Mouse (Mus musculus) neural tube, embryonic 10.5 days (tissue): ENCODE data around the gene Alkbh6.
A peak's percentile ranks its signal among the peaks of the same experiment; 100 is the strongest.

ENCODE experiments used
- DNase-seq: peaks from one replicate; pipeline ENCODE4 v3.0.0-alpha.2; 2017; ENCODE audit warnings: low spot score; ENCODE audit errors: extremely low spot score

Alkbh6 gene

DNA sequence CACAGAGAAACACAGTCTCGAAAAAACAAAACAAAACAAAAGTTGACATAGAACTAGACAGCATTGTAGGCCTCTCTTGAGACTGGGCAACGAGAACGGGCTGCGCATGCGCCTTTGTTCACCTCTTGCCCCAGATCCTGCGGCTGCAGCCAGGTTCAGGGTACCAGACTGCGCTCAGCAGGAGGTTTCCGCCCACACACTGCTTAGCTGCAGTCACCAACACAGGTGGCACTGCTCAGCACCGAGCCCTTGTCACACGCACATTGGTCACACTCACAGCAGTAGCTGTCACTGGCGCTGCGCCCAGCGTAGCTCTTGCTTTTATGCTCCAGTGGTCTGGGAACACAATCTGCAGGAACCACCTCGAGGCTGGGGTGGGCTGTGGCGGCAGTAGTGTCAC, 18.6 kb downstream of the Alkbh6 start:
- no peak for DNase-seq

DNA sequence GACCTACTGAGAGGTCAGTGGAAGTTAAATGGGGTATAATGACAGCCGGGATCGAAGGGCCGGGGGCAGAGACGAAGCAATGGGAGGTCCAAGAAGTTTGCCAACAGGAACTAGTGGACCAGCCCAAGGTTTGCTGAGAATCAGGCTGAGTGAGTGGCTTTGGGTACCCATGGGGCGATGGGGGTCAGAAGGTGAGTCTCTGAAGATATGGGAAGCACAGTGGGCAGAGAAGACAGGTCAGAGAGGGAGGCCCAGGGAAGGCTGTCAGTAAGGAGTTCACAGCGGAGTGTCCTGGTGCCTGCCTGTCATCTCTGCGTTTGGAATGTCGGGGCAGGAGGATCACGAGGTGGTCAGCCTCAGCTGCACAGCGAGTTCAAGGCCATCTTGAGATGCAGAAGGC, 19.9 kb downstream of the Alkbh6 start:
- no peak for DNase-seq

DNA sequence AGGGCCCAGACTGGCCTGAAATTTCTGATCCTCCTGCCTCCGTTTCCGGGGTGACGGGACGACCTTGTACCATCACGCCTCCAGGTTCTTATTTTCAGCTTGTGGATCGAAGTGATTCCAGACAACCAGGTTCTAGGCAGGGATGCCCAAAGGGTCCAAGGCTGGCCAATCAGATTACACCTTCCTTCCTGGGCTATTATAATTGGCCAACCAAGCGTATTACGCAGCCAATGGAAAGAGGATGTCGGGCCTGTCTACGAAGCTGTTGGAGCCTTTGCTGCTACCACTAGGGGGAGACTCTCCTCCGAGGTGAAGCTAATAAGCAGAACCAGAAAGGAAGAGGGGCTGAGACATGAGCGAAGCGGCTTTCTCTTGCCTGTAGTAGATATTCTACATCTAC, 23.4 kb downstream of the Alkbh6 start:
- DNase-seq = peak; percentile 76

DNA sequence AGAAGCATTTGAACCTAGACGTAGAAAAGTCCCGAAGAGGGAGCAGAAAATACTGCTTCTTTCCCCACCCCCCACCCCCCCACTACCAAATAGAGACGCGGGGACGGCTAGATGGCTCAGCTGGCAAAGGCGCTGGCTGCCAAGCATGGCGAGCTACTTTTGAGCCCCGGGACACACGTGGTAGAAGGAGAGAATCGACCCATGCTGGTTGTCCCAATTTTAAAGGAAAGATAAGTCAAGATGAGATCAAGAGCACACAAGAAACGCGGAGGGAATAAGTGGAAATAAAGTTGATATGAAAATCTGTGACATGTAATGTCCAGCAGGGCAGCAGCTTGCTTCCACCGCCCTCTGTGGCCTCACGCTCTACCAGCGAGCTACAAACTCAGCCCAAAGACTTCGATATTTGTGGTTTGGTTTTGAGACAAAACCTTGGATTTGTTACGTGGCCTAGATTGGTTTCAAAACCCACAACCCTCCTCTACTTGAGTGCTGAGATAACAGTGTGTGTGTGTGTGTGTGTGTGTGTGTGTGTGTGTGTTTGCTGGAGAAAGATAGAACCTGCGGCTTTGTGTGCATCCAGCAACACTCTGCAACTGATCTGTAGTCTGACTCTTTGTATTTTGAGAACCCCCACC, 24.2 kb downstream of the Alkbh6 start:
- DNase-seq = no peak

DNA sequence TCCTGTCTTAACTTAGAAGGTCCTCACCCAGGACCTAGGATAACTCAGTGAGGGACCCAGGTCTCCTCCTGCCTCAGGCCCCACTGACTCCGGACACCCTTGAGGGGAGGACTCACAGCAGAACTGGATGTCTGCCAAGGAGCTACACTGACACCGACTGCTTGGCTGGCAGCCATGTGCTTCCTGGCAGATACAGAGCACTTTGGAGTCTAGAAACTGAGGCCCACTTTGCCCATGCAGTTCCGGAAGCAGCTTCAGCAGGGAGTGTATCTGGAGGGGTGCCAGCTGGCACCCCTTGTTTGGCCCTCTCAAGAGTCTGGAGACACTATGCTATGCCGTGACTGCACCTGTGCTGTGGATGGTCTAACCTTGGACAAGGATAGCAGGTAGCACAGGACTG, 24.9 kb downstream of the Alkbh6 start:
- DNase-seq = no peak

DNA sequence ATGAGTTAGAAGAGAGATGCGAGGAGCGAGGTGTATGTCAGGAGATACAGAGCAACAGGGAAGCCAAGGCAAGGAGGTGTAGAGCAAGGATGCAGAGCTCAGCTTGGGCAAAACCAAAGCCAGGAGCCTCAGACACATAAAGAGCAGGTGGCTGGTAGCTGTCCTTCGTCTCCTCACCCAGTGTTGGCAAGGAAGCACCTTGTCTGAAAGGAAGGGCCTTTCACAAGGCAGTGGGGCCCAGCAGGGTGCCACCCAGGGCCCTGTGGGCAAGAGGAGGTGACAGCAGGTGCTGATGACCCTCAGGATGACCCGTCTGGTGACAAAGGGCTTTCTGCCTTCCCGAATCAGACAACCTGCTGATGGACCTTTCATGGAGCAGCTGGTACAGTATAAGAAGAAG, 26.0 kb downstream of the Alkbh6 start:
- DNase-seq = no peak

DNA sequence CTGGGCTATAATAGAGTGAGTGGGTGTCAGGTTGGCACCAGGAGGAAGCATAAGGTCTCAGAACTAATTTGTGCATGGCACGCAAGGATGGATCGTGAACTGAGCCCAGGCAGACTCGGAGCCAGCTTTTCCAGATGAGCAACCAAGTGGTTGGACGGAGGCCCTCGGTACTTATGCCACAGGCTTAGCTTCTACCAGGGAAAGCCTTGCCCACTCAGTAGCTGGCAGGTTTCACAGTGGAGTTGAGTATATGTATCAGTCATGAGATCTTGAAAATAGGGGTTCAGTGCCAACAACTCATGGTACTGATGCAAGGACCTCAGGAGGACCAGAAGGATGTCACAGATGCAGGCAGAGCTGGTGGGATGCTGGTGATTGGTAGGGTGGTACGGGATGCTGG, 27.2 kb downstream of the Alkbh6 start:
- no peak for DNase-seq

DNA sequence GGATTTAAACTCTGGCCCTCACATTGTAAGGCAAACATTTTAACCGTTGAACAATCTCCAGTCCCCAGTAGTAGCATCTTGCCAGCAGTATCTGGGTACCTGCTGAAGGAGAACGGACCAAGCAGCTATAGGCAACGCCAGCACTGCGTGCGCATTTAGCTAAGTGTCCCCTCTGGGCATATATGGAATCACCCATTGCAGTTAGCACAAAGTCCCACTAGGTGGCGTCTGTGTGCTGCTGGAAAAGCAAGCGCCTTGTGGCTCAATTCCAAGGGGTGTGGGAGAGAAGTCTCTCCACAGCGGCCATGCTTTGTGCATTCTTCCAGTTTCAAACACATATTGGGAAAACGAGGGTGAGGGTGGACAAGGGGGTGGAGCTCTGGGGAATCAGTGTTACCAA, 27.9 kb downstream of the Alkbh6 start:
- peak; percentile 83 for DNase-seq

DNA sequence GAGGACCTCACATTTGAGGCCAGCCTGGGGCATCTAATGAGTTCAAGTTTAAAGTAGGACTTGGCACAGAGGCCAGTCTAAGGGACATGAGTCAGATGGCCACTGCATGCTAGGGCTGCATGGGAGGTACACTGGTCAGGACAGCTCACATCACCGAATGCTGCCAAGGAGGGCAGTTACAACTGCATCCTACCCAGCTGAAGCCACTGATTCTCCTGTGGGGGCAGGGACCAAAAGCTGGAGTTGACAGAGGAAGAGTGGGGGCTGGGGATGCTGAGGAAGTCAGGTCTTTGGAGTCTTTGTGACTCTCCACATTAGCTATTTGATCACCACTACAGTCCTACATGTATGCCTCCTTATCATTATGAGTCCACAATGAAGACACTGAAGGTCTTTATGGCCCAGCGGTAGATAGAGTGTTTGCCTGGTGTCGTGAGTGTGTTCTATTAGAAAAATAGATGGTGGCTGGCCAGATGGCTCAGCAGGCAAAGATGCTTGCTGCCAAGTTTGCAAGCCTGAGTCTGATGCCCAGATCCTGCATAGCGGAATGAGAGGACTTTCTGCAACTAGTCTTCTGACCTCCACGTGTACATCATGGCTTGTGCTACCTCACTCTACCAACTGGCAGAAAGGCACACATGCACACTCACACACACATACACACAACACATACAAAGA, 31.1 kb downstream of the Alkbh6 start:
- no peak for DNase-seq

DNA sequence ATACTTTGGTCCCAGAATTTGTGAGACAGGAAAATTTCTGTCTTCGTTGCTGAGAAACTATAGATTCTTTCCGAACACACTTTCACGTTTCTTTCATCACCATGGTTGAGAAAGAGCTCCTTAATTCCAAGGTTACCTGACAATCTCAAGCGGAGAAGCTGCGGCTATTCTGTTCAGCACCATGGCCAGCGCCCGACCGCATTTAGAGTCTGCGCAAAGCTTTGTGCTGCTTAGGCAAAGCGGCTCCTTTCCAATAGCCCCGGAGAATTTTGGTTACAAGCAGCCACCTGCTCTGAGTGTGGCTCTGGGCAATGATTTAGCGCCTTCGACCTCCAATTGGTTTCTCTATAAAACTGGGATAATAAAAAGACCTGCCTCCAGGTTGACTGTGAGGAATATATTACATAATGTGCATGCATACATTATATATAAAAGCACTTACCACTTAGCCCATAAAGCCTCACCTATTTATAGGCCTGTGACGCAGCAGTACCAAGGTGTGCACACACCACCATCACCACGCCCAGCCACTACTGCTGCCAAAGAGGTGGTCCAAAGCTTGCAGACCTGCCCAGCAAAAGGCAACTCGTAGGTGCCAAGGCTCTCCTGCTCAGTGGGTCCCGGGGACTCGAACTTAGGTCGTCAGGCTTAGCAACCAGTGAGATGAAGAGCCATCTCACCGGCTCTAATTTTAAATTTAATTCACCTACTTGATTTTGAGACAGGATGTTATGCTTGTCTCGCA, 38.3 kb downstream of the Alkbh6 start:
- DNase-seq = peak; percentile 77

DNA sequence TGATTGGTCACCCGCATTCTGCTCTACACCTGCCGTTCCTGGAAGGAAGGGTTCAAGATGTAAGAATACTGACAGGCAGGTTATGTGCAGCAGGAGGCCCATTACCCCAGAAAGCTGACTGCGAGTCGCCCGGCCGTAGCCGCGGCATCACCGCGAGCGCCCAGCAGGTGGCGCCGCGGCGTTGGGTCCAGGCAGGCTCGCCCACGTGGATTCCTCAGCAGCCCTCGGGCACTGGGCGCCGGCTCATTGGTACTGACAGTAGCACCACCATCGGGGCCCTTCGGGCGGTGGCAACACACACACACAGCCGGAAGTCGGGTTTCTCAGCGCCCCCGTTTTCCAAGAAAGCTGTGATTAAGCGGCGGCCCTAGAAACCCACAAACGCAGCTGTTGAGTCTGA, 39.3 kb downstream of the Alkbh6 start:
- DNase-seq = peak; percentile 71

DNA sequence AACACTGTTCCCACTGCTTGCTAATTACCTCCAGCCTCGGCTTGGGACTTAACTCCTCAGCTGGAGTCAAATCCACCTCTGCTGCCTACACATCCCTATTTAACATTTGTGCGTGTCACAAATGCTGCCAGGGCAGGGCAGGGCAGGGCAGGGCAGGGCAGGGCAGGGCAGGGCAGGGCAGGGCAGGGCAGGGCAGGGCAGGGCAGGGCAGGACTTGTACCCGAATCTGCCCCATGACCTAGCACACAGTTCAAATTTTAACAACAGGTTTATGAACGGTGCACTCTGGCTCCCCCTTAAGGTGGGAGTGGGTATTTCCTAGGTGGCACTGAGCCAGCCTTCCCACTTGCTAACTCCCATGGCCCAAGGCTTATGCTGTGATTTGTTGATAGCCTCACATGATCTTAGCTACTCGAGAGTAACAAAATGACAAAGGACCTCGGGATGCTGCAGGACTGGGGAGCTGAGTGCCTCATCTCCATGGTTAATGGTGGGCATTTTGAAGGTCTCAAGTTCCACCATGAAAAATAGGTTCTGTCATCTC, 44.8 kb downstream of the Alkbh6 start:
- peak; percentile 68 for DNase-seq

DNA sequence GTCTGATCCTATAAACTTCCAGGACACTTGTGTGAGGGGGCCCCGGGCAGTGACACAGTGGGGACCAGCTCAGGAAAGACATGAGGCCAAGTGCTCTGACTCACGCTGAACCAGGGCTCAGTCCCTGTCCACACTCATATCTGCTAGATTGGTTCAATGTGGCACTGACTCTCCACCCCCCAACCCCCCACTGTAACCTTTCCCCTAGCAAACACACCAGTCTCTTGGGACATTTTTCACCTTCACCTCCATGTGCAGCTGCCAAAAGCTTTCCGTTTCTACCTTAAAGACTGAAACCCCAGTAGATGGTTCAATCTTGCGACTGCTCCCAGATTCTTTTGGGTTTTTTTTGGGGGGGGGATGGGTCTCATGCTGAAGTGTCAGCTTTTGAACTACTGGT, 45.5 kb downstream of the Alkbh6 start:
- no peak for DNase-seq

DNA sequence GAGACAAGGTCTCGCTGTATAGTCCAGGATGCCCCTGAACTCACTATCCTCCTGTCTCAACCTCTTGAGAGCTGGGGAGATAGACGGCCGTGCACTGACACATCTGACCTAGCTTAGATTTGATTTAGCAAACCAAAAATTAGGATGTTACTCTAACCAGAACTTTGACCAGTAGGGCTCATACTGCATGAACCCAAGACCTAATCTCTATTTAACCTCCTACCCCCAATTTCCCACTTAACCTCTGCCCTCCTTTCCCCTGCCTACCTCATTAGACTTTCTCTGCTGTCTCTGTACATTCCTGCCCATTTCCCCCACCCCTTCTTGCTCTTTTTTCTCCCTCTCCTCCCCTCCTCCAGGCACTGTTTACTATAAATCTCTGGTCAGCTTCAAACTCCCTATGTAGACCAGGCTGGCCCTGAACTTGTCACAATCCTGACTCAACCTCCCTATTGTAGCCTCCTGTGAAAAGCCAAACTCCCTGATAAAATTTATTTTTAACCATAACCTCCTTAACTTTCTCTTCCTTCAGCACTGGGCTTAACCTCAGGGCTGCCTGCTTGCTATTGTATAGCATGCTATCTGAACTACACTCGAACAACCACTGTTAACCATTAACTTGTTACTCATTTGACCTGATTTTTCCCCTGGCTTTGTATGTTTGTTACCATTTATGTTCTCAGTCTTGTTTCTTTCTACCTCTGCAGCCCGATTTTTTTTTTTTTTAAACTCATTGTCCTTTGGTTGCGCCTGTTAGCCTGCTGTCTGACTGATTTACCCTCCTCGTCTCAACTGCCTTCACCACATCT, 50.1 kb downstream of the Alkbh6 start:
- no peak for DNase-seq

DNA sequence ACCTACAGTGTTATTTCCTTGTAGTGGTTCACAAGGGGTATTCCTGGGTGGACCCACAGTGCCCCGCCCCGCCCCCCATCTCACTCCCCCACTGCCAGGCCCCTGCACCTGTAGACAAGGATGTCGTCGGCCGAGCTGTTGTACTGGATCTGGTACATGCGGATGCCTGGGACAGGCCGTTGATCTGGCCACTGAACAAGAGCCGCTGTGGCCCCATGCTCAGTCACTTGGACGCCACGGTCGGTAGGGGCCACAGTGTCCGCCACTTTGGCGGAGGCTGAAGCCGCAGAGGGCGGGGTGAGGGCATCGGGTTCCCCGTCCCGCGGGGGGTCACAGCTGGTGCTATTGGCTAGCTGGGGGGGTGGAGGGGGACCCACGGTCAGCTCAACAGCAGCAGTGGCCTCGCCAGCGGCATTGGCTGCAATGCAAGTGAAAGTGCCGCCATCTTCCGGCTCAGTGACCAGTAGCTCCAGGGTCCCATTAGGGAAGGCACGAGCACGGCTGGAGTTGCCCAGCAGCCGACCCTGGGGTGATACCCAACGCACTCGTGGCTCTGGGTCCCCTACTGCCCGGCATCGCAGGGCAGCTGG, 50.9 kb downstream of the Alkbh6 start:
- no peak for DNase-seq

DNA sequence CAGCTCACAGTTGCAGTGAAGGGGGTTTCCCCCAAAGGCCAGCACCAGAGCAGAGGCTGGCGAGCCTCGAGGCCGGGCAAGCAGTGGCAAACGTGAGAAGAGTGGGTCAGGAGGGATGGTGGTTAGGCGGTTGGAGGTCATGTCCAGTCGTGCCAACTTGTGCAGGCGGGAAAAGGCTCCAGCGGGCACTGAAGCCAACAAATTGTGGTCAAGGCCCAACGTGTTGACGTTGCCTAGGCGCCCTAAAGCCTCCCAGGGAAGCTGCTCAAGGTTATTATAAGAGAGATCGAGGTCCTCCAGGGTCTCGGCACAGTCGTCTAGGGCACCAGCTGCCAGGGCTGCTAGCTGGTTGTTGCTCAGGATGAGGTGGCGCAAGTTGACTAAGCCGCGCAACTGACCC, 51.5 kb downstream of the Alkbh6 start:
- no peak for DNase-seq

DNA sequence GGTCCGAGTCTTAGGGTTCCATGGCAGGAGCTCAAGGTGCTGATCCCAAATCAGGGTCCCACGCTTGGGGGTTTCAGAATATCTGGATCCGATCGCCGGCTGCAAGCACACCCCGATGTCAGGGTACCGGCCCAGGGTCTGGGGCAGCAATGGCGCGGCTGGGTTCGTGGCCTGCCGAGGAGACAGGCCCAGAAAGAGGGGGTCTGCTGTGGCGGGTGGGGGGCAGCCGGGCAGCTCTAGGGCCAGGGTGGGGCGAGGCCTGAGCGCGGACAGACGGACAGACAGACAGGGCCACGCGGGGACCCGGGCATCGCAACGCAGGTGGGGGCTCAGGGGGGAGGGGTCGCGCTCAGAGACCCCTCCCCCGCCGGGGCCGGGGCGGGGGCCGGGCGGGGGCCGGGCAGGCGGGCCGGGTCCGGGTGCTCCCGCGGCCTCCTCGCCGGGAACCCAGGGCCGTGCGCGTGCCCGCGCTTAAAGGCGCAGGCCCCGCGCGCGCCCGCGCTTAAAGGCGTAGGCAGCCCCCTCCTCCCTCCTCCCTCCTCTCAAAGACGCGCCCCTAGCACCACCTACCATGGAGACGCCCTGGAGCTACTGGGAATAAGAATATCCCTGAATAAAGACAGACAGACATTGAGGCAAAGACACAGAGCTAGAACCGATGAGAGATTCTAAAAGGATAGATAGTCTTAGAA, 54.3 kb downstream of the Alkbh6 start, which contains the start of gene Lrfn3:
Gene Lrfn3, minus strand, starts transcription at position 121 of the 692 bp plus-strand sequence.
- DNase-seq = peak; percentile 77

DNA sequence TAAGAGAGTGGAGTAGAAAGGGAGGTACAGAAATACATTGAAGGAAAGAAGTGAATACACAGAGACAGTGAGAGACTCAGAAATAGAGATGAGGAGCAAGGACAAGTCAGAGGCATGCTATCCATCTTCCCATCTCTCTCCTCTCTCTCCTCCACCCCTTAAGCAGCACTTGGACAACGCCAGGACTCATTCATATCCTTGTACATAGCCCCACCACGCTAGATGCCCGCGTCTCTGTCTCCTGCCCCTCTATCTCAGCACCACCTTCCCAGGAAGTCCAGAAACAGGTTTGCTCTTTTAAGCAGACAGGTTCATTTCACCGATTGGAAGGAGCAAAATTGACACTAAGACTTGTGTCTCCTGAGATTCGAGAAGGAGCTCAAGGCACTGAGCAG, 54.8 kb downstream of the Alkbh6 start:
- DNase-seq = no peak
